Mouse (Mus musculus) B cell, adult 2 months (primary cell): Measurements from ENCODE around the gene Dcun1d2.
"Not testable (repeated sequence)": the region's sequence is repeated elsewhere in the genome, so short reads cannot be mapped to it uniquely, and the experiment has no call there.

Experiments used
- DNase-seq, 2 experiments: peaks; one replicate each; pipeline ENCODE4 v3.0.0; 2022

Dcun1d2 gene

GRCm38 (mm10) chr8:13287692-13288623 lies at the start of gene Dcun1d2, which contains the start of gene Tmco3:
TSS of gene Dcun1d2 (minus strand) at chr8:13288131.
TSS of gene Tmco3 (plus strand) at chr8:13288190.
- DNase-seq = peak; percentile 92 to 95

- no peak for DNase-seq
These were observed 49.7 kb upstream of the Dcun1d2 start for GRCm38 (mm10) chr8:13337678-13338077.

- DNase-seq = not testable (repeated sequence)
These were observed 49.3 kb upstream of the Dcun1d2 start for GRCm38 (mm10) chr8:13337245-13337644.

GRCm38 (mm10) chr8:13334671-13335070 lies 46.7 kb upstream of the Dcun1d2 start:
- DNase-seq = no peak

- DNase-seq = no peak
These were observed 38.7 kb upstream of the Dcun1d2 start for GRCm38 (mm10) chr8:13326598-13326997.

GRCm38 (mm10) chr8:13316671-13317070 lies 28.7 kb upstream of the Dcun1d2 start:
- no peak for DNase-seq

- DNase-seq = no peak
These were observed 27.0 kb upstream of the Dcun1d2 start for GRCm38 (mm10) chr8:13314922-13315321.

GRCm38 (mm10) chr8:13306916-13307315 lies 19.0 kb upstream of the Dcun1d2 start:
- DNase-seq = no peak

- no peak for DNase-seq
These were observed 18.5 kb upstream of the Dcun1d2 start for GRCm38 (mm10) chr8:13306309-13306909.

- no peak for DNase-seq
These were observed 18.0 kb upstream of the Dcun1d2 start for GRCm38 (mm10) chr8:13305884-13306283.

- DNase-seq = no peak
These were observed 17.5 kb upstream of the Dcun1d2 start for GRCm38 (mm10) chr8:13305459-13305858.

- DNase-seq = no peak
These were observed 13.1 kb upstream of the Dcun1d2 start for GRCm38 (mm10) chr8:13301036-13301435.

GRCm38 (mm10) chr8:13299571-13299970 lies 11.6 kb upstream of the Dcun1d2 start:
- no peak for DNase-seq

GRCm38 (mm10) chr8:13293677-13294470 lies 5.9 kb upstream of the Dcun1d2 start:
- no peak for DNase-seq

- peak; percentile 83 to 84 for DNase-seq
These were observed 4.4 kb upstream of the Dcun1d2 start for GRCm38 (mm10) chr8:13292364-13292763.

GRCm38 (mm10) chr8:13288646-13289045 lies 715 bp upstream of the Dcun1d2 start:
- DNase-seq = no peak

- peak in 1 of 2 experiments; percentile 72 for DNase-seq
These were observed 633 bp downstream of the Dcun1d2 start for GRCm38 (mm10) chr8:13287304-13287691.

GRCm38 (mm10) chr8:13283200-13283599 lies 4.7 kb downstream of the Dcun1d2 start:
- peak in 1 of 2 experiments; percentile 8 for DNase-seq

GRCm38 (mm10) chr8:13276941-13277447 lies 10.9 kb downstream of the Dcun1d2 start:
- no peak for DNase-seq

GRCm38 (mm10) chr8:13272834-13273233 lies 15.1 kb downstream of the Dcun1d2 start:
- DNase-seq = no peak

GRCm38 (mm10) chr8:13267566-13267965 lies 20.4 kb downstream of the Dcun1d2 start:
- DNase-seq = no peak

- DNase-seq = no peak
These were observed 24.6 kb downstream of the Dcun1d2 start for GRCm38 (mm10) chr8:13263376-13263775.

- DNase-seq = peak; percentile 53 to 56
These were observed 33.9 kb downstream of the Dcun1d2 start, which contains the start of gene Adprhl1 for GRCm38 (mm10) chr8:13254019-13254418. TSS of gene Adprhl1 (minus strand) at chr8:13254162.
